Comparison of ENCODE assay signal across 10 mouse cellular contexts in the genomic region with DNA sequence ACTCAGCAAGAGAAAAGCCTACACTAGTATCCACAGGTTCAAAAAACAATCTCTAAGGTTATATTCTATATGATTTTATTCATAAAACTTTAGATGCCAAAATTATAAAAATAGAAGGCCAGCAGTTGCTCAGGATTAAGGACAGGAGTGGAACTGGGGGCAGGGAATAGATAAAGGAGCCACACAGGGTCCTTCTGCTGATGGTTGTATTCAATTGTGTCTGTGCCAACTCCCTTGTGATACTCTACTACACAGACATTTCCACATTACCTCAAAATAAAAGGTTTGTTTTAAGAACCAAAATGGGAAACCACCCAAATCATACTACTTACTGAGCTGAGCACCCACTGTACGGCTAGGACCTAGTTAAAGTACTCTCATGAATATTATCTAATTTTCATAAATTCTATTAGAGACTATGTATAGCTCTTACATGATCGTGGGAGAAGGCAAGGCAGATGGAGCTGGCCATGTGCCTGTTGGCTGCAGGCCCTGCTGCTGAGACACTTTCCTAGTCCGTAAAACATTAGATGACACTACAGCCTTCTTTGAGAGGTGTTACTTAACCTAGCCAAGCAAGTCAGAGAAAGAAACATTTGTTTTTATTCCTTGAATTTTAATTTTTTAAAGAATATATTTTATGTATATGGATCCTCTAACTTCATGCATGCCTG. TPM values are rescaled to one million over a fixed set of nuclear protein-coding genes. Genes with fewer than 3 reads are reported as not detected.
DNase-seq lines count a peak whose midpoint lies in the region; ATAC-seq and TF ChIP-seq lines count a peak whose summit lies in the region.
"Had no signal": no experiment of that assay in that cellular context is flagged by ENCODE, and none has a peak within 500 bp of the region (broad histone marks: within the 10 kb centered on the region; RNA-seq: fewer than 3 reads in every experiment).

No protein-coding gene starts in this region.

- H3K4me1 ChIP-seq in hindbrain, embryonic 13.5 days (replicated peaks): no peaks in the 10 kb centered on the region
- H3K4me1 ChIP-seq: embryonic facial prominence, embryonic 13.5 days; lung, embryonic 15.5 days had no signal

- H3K4me3 ChIP-seq in gastrocnemius, adult 2 months: no peak overlapping the region
- H3K4me3 ChIP-seq in hindbrain, embryonic 13.5 days: no peak overlapping the region
- H3K4me3 ChIP-seq: embryonic facial prominence, embryonic 13.5 days; lung, embryonic 15.5 days had no signal

- no peak overlapping the region for H3K27ac ChIP-seq in gastrocnemius, adult 2 months
- no peak overlapping the region for H3K27ac ChIP-seq in hindbrain, embryonic 13.5 days
- H3K27ac ChIP-seq: embryonic facial prominence, embryonic 13.5 days; lung, embryonic 15.5 days had no signal

- no peaks in the 10 kb centered on the region for H3K9me3 ChIP-seq in hindbrain, embryonic 13.5 days
- H3K9me3 ChIP-seq: embryonic facial prominence, embryonic 13.5 days; lung, embryonic 15.5 days had no signal

- WGBS in hindbrain, embryonic 13.5 days: 94% methylated on average over 3 of the region's 3 CpGs

- no peaks in the 10 kb centered on the region for H3K27me3 ChIP-seq in hindbrain, embryonic 13.5 days
- H3K27me3 ChIP-seq: embryonic facial prominence, embryonic 13.5 days; lung, embryonic 15.5 days had no signal

- H3K36me3 ChIP-seq in hindbrain, embryonic 13.5 days: no peaks in the 10 kb centered on the region
- H3K36me3 ChIP-seq: embryonic facial prominence, embryonic 13.5 days; lung, embryonic 15.5 days had no signal

- intact Hi-C loops in gastrocnemius, adult 2 months (cut with DNase I): no loop called here

- peak; percentile 72; the same call in 1 of the 2 replicates for ATAC-seq in cerebellum, adult (ENCODE audit: insufficient number of reproducible peaks, low FRiP score, low TSS enrichment)
- no peak for ATAC-seq in hindbrain, embryonic 13.5 days (ENCODE audit: low FRiP score)

- TF ChIP-seq CTCF in gastrocnemius, adult 2 months (IDR thresholded peaks at IDR 0.05): no peak

- peak; percentile 95 for DNase-seq in brain, adult 2 months (ENCODE audit: low read depth, low spot score)
- DNase-seq in gastrocnemius, adult 2 months: peak; percentile 77
- peak; percentile 15 to 38 for DNase-seq in left cerebral cortex, adult 18-20 months (ENCODE audit: low spot score in 2 of 2)
- no peak for DNase-seq in embryo, embryonic 10.5 days (ENCODE audit: low spot score)
- DNase-seq in thymus, postnatal 10 days (ENCODE audit: low spot score in 2 of 2): no peak
- DNase-seq: kidney, adult 9 months had no signal

- H3K4me2 ChIP-seq in hindbrain, embryonic 13.5 days: no peak overlapping the region
- H3K4me2 ChIP-seq: embryonic facial prominence, embryonic 13.5 days; lung, embryonic 15.5 days had no signal

- no peak overlapping the region for H3K9ac ChIP-seq in hindbrain, embryonic 13.5 days
- H3K9ac ChIP-seq: embryonic facial prominence, embryonic 13.5 days; lung, embryonic 15.5 days had no signal

RNA-seq across cellular contexts. Expression of a gene that starts 37.5 kb away (rescaled TPM):
- total RNA-seq in gastrocnemius, adult 2 months (2021): not detected
- under 1 TPM; 0.21 to 0.42 TPM for total RNA-seq in left cerebral cortex, adult 18-20 months (2021)
- polyA plus RNA-seq in hindbrain, embryonic 13.5 days (2015; fragmentation: Nextera tagmentation; extraction: Ambion mirVana): 0.27 TPM in 1 of 2 replicates, not detected in the other
- polyA plus RNA-seq: embryonic facial prominence, embryonic 13.5 days had no signal

RNA-seq across cellular contexts. Expression of a gene that starts 58.7 kb away (rescaled TPM):
- total RNA-seq in gastrocnemius, adult 2 months (2021): 1 to 10 TPM; 1.3 to 2.3 TPM
- 10 to 100 TPM; 30.4 to 35.0 TPM for total RNA-seq in left cerebral cortex, adult 18-20 months (2021)
- 15.3 and 16.3 TPM in 2 replicates for polyA plus RNA-seq in hindbrain, embryonic 13.5 days (2015; fragmentation: Nextera tagmentation; extraction: Ambion mirVana)

Comparison
In these comparisons a context has a peak if more than half of its experiments do, and no peak if none do; other contexts are left out.
1. DNase-seq: peak in brain, adult 2 months (single experiment), gastrocnemius, adult 2 months (single experiment) and left cerebral cortex, adult 18-20 months (2 of 2); none in embryo, embryonic 10.5 days (single experiment) and thymus, postnatal 10 days (0 of 2).
2. RNA of a gene that starts 58.7 kb away (total RNA-seq): 30.4 to 35.0 TPM in left cerebral cortex, adult 18-20 months; 1.3 to 2.3 TPM in gastrocnemius, adult 2 months; every median in the first group is over 4 times any median in the second.